Mouse (Mus musculus) testis, adult 2 months (tissue): ENCODE measurements at regions not wholly inside any gene's neighbourhood (a gene's known extent, or its start where the extent isn't known, plus 50 kb on each side); places are given as distances from the start of the nearest gene placed in this dataset.

Experiments
- CTCF ChIP-seq: fragments of 200-500 bp; IDR thresholded peaks from 2 replicates; pipeline ENCODE4 v1.5.1; 2012; ENCODE audit warnings: low read depth, mild to moderate bottlenecking, inconsistent platforms, low read length, moderate library complexity; ENCODE audit not compliant: control insufficient read depth, insufficient read depth, insufficient replicate concordance
- POLR2A ChIP-seq: fragments of 200-500 bp; IDR thresholded peaks from 2 replicates; pipeline ENCODE4 v1.6.1; 2012; ENCODE audit warnings: low read depth, mild to moderate bottlenecking, inconsistent platforms, low read length, moderate library complexity; ENCODE audit not compliant: control insufficient read depth

- no peak for TF ChIP-seq CTCF
- TF ChIP-seq POLR2A, result no peak
These were observed 229.2 kb downstream of the Zfp36l1 start for GRCm38 (mm10) chr12:79883651-79884050.
